Mouse (Mus musculus) forelimb bud, embryonic 11.5 days (tissue): ENCODE results near the gene Sepsecs.
A peak's percentile ranks its signal among the peaks of the same experiment; 100 is the strongest.
"Not testable (repeated sequence)": the region's sequence is repeated elsewhere in the genome, so short reads cannot be mapped to it uniquely, and the experiment has no call there.

ENCODE experiments used
- DNase-seq: peaks from one replicate; pipeline ENCODE4 v3.0.0-alpha.2; 2012; ENCODE audit warnings: low read depth, low spot score

The Sepsecs gene

DNA sequence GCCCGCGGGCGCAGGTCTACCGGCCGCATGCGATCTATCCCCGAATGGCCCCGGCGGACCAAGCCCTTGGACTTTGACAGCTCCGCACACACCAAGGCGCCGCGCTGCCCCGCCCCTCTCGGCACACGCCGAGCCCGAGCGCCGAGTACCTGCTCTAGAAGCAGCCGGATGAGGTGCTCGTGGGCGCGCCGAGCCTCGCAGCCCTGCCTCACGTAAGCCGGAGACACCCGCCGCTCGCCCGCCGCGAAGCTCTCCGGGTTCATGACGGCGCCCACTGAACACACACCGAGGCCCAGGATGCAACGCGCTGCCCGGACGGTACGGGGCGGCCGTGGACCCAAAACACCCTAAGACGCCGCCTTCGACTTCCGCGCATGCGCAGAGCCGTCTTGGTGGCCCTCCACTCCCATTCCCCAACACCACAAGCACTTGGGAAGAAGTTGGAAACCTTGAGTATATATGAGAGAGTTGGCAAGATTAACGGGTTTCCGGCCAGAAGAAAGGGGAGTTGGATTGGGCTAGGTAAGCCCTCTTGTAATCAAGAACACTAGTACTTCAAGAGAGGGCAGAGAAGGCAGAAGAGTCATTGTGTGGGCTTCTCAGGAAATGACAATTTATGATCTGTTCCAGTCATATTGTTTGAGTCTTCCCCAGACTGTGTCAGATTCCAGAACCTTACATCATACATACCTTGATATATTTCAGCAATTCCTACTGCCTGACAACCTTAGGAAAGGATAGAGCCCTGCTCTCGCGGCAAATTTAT, at the start of gene Sepsecs:
Gene Sepsecs (minus strand): TSS at position 283 of the 766 bp plus-strand sequence.
- DNase-seq: peak; percentile 89

DNA sequence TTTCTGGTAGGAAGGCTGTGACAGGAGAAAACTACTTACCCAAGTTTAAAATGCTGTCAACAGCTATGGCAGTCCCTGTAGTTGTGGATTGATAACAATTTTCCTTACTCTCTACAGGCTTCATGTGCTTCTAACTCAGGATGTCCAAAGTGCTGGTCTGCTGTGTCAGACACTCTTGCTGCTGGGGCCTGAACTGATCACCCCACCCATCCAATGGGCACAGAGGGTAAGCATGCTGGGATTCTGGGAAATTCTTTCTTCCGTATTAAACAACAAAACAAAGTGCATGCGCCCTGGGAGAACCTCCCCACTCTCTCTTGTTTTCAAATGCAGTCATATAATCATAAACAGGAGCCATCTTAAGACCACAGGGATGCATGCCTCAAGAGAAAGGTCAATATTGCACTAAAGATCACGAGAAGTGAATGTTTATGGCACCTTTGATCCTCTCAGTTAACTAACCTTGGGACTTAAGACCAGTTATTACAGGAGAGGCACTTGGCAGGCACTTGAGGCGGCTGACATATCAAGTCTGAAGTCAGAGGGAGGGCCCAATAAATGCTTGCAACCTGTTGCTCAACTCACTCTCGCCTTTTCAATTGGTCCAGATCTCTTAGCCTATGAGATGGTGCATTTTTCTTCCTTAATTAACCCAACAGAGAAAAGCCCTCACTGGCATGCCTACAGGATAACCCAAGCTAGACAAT, 47.4 kb upstream of the Sepsecs start:
- no peak for DNase-seq

DNA sequence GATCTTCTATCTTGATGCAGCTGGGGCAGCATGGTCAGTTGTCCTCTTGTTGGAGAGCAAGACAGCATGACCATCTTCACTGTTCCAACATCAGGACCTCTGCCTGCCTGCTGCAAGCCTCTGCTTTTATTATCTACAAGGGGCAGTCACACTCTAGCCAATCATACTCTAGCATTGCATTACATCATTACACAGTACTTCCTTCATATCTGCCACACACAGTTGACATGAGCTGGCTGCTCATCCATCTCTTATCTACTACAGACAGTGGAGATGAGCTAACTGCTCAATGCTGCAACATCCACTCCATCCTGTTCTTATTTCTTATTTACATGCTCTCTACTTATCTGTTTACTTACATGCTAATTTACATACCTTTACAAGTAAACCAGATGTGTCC, 43.2 kb upstream of the Sepsecs start:
- no peak for DNase-seq

DNA sequence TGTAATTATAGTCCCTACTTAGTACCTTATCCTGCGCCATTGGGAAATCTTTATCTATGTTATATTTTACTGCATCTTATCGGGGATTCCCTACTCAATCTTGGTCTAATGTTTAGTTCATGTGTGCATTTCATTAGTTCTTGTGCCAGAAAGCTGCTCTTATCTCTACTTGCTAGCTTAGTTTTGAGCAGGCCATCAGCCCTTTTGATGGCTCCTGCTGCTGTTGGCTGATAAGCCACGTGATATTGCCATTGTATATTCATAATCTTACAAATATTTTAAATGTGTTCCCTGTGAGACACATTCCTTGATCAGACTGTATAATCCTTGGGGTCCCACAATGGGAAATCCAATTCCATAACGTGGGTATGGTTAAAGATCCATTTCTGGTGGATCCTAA, 35.1 kb upstream of the Sepsecs start:
- no peak for DNase-seq

DNA sequence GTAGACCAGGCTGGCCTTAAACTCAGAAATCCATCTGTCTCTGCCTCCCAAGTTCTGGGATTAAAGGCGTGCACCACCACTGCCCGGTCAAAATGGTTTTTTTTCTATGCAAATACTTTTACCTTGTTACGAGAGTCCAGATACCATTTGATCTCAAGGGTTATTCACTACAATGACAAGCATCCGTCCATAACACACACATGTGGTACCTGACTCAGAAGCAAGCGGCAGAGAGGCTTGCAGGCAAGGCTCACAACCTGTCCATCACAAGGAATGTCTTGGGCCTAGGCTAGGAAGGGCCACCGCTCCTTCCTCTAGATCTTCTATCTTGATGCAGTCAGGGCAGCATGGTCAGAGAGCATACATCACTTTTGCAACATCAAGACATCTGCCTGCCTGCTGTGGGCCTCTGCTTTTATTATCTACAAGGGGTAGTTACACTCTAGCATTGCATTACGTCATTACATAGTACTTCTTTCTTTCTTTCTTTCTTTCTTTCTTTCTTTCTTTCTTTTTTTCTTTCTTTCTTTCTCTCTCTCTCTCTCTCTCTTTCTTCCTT, 28.5 kb upstream of the Sepsecs start:
- not testable (repeated sequence) for DNase-seq

DNA sequence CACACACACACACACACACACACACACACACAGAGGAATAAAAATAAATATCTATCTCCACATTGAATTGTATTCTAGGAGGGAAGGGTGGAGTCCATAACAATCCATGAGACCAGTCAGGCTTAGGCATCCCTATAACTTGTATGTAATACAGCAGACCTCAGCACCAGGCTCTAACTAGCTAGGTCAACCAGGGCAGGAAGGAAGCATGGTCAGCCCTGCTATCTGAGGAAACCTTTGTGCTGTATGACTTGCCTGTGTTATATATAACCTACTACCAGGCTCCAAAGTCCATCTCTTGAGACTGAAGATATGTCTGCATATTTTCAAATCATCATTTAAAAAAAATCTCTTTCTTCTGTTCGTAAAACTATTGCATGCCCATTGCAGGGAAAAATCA, 27.8 kb upstream of the Sepsecs start:
- no peak for DNase-seq

DNA sequence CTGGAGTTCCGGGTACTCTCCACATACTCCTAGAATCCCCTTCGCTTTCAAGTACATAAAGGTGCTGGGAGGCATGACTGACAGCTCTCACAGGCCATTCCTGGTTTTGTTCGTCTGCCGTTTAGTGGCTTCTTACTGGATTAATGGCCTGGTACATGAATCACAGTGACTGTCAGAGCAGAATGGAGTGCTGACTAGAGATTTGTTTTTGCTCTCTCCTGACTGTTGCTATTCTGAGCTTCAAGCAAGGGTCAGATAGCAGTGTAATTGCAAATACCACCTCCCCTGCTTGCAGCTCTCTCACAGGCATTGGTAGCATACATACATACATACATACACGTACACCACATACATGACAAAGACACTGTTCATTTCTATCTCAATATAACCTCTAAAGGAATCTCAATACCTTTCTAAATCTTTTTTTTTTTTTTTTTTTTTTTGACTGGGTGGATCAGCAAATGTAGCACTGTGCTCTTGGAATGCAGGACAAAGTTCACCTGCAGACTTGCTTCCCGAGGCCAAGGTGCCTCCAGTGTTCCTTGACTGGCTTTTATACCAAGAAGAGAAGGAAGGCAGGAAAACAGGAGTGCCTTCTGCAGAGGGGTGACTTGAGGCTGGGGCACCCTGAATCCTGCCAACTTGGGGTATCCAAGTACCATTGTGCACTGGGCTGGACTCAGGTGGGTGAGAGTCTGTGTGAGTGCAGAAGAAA, 18.4 kb upstream of the Sepsecs start:
- DNase-seq: no peak

DNA sequence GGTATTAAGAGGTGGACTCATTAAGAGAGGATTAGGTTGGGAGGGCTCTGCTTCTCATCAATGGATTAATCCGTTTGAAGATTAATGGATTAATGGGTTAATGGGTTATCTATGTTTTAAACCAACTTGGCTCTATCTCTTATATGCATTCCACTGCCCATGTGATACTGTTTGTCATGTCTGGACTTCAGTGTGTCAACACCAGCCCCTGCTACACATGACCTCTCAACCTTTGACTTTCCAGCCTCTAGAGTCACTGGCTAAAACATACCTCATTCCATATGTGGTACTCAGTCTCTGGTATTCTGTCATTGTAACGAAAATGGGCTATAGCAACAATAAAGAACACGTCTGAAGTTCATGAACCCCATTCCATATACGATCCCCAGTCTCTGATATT, 11.6 kb upstream of the Sepsecs start:
- no peak for DNase-seq

DNA sequence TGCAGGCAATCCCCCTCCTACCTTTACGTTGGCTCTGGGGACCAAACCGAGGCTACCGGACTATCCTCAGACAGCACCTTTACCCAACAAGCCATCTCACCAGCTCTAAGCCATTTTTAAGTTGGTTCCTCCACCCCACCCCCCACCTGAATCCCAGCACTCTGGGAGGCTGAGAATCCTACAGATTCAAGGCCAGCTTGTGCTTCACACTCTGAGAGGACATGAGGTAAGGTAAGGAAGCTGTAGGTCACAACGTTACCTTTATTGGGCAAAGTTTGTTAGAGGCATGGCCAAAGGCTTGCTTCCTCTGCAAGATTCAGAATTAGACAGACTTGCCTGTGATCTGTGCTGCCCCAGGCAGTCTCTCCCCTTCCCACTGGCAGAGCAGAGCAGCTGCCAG, 10.7 kb upstream of the Sepsecs start:
- no peak for DNase-seq

DNA sequence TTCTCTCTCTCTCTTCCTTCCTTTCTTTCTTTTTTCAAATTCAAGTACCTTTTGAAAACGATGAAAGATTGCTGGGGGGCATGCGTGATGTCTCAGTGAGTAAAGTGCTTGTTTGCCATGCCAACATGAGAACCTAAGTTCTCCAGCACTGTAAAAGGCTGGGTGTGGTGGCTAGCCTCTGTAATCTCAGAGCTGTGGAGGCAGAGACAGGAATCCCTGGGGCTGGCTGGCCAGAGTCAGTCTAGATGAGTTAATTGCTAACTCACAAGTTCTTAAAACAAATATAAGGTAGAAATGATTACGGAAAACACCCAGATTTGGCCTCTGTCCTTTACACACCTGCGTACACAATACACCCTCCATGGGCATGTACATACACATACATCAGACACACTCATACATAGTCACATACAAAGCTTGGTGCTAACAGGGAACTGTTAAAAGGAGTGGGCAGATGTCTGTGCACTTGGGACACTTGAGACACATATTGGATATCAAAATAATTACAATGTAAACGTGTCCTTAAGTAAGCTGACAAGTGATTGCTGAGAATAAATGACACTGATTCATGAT, 9.1 kb upstream of the Sepsecs start:
- no peak for DNase-seq

DNA sequence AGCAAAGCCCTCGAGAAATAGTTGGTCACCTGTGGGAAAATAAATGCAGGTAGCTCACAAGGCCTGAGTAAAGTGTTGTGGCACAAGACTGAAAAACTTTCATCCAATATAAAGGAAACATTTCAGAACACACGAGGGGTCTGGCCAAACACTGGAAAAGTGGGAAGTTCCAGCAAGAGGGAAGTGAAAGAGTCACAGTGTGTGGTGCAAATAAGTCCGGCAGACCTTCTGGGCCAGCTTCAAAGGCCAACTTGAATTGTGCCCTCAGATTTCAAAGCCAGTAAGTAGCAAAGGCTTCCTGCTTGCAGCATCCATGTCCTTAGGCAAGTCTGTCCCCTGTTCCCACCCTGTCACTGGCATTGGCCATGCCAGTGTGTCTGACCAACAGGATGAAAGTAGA, 7.6 kb upstream of the Sepsecs start:
- no peak for DNase-seq

DNA sequence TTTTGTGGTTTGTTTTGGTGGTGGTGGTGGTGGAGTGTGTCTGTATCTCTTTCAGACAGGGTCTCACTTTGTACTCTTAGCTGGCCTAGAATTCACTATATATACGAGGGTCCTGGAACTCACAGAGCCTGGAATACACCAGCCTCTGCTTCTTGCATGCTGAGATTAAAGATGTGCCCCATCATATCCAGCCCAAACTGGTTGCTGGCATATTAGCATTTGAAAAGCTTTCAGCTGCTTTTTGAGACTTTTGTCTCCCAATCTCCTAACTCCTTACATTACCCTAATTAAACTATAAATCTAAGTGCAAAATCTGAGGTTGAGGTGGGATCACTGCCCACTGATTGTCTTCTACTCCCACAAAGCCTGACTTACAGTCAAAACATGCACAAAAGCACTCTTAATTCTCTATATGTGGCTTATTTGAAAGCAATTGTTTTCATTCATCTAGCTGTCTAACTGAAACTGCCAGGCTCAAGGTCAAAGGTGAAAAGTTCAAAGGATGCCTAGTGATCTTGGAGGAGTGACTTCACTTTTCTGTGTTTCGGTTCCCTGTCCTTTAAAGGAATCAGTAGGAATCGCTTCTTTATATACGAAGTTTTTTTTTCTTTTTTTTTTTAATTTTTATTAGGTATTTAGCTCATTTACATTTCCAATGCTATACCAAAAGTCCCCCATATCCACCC, 5.0 kb upstream of the Sepsecs start:
- no peak for DNase-seq

DNA sequence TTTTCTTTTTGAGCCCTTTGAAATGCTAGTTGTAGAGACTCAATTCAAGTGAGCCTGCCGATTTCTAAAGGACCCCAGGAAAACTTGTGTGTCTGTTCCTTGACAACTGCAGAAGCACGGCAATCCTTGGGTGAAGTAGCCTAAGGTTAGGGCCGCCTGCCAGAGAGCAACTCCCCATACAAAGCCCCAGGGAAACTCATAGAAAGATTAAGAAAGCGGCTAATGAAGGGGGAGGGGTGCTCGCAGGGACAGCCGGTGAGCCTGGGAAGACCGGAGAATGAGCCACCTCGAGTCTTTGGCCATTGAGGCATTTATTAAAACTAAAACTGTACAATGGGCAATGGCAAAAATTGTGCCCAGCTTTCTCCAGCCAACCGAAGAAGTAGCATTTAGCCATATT, 3.8 kb upstream of the Sepsecs start:
- no peak for DNase-seq

DNA sequence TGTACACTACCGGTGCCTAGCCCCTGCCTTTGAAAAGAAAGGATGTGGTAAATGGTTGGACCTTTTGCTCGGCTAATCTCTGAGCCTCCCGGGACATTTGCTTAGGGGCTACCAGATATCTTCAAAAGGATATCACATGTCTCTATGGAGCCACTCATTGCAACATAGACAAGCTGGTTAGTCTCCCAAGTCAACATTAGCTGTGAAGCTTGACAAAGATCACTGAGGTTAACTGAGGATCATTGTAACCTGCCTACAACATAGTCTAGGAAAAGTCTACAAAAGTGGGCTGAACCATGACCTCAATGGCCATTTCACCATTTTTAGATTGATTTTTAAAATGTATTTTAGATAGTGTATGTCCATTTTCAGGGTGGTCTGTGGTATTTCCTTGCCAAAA, 1.2 kb upstream of the Sepsecs start:
- no peak for DNase-seq

DNA sequence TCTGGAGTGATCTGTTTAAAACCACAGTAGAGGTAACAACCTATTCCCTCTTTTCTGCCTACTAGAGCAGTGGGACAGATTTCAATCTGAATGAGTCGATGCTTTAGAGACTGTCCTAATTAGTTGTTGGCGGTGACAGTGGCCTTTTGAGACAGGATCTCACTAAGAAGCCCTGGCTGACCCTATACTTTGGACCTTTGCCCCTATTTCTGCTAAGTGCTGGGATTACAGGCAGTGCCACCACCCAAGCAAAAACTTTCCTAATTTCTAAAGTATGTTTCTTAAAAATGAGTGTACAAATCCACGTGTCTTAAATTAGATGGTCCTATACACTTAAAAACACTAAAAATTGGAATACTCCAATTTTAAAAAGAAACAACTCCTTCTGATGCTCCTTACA, 2.7 kb downstream of the Sepsecs start:
- no peak for DNase-seq

DNA sequence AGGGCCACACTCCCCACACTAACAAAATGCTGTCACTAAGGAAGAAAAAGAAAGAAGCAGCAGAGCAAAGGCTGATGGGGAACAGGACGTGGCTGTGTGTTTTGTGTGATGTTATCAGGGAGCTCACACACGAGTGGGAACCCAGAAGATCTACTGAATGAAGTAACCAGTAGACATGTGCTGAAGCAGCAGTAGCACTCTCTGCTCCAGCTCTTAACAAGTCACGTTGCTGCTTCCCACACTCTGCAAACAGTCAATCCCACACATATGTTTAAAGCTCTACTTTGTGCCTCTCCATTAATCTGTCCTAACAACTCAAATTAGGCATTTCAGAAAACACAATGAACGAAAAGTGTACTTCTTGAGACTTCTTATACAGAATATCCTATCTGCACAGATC, 11.6 kb downstream of the Sepsecs start:
- DNase-seq: no peak

DNA sequence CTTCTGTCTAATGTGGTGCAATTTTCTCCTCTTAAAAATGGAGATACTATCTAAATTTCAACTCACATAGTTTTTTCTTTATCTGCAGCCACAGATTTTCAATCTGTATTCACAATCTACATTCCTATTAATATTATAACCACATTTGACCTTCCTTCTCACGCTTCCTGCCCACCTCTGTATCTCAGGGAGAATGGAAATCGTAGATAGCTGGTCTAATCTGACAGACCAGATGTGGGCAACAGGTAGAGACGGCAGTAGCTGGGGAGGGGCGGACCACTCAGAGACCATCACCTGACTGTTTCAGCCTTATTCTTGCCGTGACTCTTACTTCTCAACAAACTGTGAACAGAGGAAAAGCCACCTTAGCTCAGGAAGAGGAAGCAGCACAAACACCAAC, 12.2 kb downstream of the Sepsecs start:
- DNase-seq: no peak

DNA sequence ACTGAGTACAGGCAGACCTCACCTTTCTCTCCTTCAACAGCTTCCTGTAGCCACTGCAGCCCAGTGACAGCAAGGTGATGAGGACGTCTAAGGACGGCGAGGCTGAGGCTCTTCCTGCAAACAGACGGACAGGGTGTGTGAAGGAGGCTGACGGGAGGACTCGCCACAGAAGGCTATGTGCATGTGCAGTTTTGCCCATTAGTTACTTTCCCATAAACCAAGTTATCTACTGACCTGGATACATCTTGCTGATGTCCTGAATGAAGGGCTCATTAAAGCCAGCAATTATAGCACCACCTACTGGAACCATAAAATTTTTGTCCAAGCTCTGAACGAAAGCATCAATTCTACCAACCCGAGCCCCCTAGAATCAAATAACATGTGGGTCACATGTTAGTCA, 13.5 kb downstream of the Sepsecs start:
- DNase-seq: no peak

DNA sequence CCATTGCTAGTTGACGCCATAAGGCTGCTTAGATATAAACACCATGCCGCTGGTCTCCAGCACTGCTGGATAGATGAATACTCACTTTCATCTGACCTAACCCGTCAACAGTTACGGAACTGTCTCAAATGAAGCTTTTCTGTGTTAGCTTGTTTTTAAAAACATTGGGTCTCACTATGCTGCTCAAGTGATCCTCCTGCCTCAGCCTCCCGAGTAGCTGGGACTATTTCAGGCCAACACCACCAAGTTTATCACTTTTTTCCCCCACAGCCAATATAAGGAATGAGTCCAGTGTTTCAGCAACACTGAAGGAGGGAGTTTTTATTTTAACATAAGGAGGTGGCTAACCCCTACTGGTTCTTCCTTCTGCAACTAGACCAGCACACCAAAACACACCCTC, 14.5 kb downstream of the Sepsecs start:
- no peak for DNase-seq

DNA sequence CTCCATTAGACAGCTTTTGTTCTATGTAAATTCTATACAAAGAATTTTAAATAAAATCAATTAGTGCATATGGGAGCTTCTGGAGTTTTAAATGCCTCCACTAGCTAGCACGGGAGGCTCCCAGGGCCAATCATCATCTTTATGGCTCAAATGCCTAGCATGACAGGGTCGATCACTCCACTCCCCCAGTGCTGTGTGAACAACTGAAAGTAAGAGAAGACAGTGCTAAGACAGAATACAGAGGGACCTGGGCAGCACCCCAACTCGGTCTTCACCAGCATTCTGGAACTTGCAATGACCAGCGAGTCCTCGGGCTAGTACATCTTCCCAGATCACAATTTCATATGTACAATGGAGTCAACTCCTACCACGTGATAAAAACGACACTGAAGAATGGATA, 16.9 kb downstream of the Sepsecs start:
- no peak for DNase-seq

DNA sequence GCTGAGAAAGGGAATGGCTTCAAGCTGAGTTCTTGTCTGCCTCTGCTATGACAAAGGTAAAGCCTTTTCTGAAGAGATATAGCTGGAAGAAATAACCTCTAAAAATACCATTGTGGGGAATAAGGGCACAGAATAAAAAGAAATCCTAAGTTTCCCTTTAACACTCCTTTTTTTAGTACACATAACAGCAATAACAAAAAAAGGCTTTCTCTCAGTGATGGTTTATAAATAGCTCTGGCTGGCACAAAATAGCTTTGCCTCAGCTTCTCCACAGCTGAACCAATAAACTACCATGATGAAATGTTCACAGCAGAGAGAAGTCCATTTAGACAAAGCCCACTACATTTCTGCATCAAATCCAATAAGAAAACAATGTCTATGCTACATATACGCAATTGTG, 17.4 kb downstream of the Sepsecs start:
- no peak for DNase-seq
